In the genomic region with DNA sequence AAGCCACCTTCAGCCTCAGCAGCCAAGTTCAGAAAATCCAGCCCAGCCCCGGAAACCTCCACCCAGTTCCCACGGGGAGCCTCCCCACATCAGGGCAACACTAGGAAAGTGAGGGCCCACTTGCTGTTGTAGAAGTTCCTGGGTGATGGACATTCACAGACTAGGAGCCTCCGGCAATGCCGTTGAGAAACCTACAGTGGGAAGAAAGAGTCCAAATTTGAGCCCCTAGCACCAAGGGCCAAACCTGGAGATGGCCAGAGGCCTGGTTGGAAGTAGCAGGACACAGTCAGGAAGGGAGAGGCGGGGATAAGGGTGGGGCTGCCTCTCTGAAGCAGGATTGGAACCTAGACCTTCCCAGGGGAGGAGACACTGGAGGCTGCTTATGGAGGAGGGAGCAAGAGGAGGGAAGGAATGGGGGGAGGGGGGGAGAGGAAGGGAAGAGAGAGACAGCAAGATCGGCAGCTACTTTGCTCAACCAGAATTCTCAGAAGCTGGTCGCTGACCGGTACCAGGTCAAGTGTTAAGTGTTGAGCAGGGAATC, we compare ENCODE assay signal across 8 mouse cellular contexts. TPM values are rescaled to one million over a fixed set of nuclear protein-coding genes. Genes with fewer than 3 reads are reported as not detected.
DNase-seq lines count a peak whose midpoint lies in the region; ATAC-seq and TF ChIP-seq lines count a peak whose summit lies in the region.

No protein-coding gene starts in this region.

- H3K4me2 ChIP-seq in midbrain, embryonic 14.5 days (ENCODE audit: low read length): peak overlapping the region; percentile 81; the same call in 1 of the 2 replicates

- no peak for ATAC-seq in midbrain, embryonic 14.5 days (ENCODE audit: low FRiP score, low TSS enrichment)
- ATAC-seq in erythroblast, adult 5-6 weeks (replicated peaks; ENCODE audit: low FRiP score, poor library complexity, severe bottlenecking): no peak

- H3K27ac ChIP-seq in left cerebral cortex, adult 2 months: peak overlapping the region; percentile 82
- no peak overlapping the region for H3K27ac ChIP-seq in midbrain, embryonic 14.5 days (replicated peaks; ENCODE audit: low read depth, low read length)

- H3K4me3 ChIP-seq in left cerebral cortex, adult 2 months: peak overlapping the region; percentile 69
- no peak overlapping the region for H3K4me3 ChIP-seq in midbrain, embryonic 14.5 days (replicated peaks; ENCODE audit: low read depth, low read length)

- no peak for DNase-seq in left cerebral cortex, adult 2 months (ENCODE audit: extremely low spot score in 1 of 2, low spot score in 2 of 2)
- no peak for DNase-seq in left cerebral cortex, postnatal 14 days (ENCODE audit: low spot score in 2 of 2)
- DNase-seq in embryo, embryonic 9.5 days (ENCODE audit: extremely low spot score): peak; percentile 47
- peak; percentile 81 to 87 for DNase-seq in heart, postnatal 10 days
- DNase-seq in kidney, postnatal 25 days: peak; percentile 74 to 88
- no peak for DNase-seq in midbrain, embryonic 14.5 days
- DNase-seq in layer of hippocampus, postnatal 14 days (ENCODE audit: low spot score in 2 of 2): no peak

- no peaks in the 10 kb centered on the region for H3K27me3 ChIP-seq in midbrain, embryonic 14.5 days (ENCODE audit: control insufficient read depth, insufficient read depth, low read length)

- 46% methylated on average over 8 of the region's 8 CpGs for WGBS in midbrain, embryonic 14.5 days

- H3K9ac ChIP-seq in midbrain, embryonic 14.5 days (replicated peaks; ENCODE audit: low read length): no peak overlapping the region

- H3K4me1 ChIP-seq in midbrain, embryonic 14.5 days (ENCODE audit: control insufficient read depth, insufficient read depth, low read length): peaks cover 24% of the 10 kb centered on the region

- TF ChIP-seq CTCF in left cerebral cortex, adult 2 months (IDR thresholded peaks at IDR 0.05): no peak

- H3K36me3 ChIP-seq in midbrain, embryonic 14.5 days (ENCODE audit: control insufficient read depth, insufficient read depth, low read length): no peaks in the 10 kb centered on the region

- intact Hi-C loops in left cerebral cortex, adult 2 months (cut with DNase I): no loop called here
- intact Hi-C loops in left cerebral cortex, postnatal 14 days (cut with DNase I): loop anchor here (5.0 kb wide), 1 partner anchor 33 kb away; a partner anchor contains a TSS
- intact Hi-C loops in heart, postnatal 10 days (cut with DNase I): no loop called here

- no peaks in the 10 kb centered on the region for H3K9me3 ChIP-seq in midbrain, embryonic 14.5 days (ENCODE audit: control insufficient read depth, low read length)

RNA-seq across cellular contexts. Expression of a gene that starts 1.3 kb away (rescaled TPM):
- total RNA-seq in left cerebral cortex, adult 2 months (2021): 10 to 100 TPM; 11.8 to 12.2 TPM
- 10 to 100 TPM; 11.4 to 13.0 TPM for total RNA-seq in left cerebral cortex, postnatal 14 days (2021)
- 10 to 100 TPM; 71.6 to 75.7 TPM for total RNA-seq in heart, postnatal 10 days (2021)
- 9.7 and 13.2 TPM in 2 replicates for polyA plus RNA-seq in midbrain, embryonic 14.5 days (2014; fragmentation: Nextera tagmentation; extraction: Ambion mirVana)
- 7.5 and 10.8 TPM in 2 replicates for total RNA-seq in erythroblast, adult 5-6 weeks (2015; ENCODE audit: low replicate concordance)
- total RNA-seq in erythroblast, adult 5-6 weeks (2017; ENCODE audit: low replicate concordance): 0.60 TPM in 1 of 2 replicates, not detected in the other
- 10 to 100 TPM; 12.1 to 16.2 TPM for total RNA-seq in layer of hippocampus, postnatal 14 days (2021)

RNA-seq across cellular contexts. Expression of a gene that starts 2.9 kb away (rescaled TPM):
- total RNA-seq in left cerebral cortex, adult 2 months (2021): 100 to 1,000 TPM; 170 to 181 TPM
- total RNA-seq in left cerebral cortex, postnatal 14 days (2021): 100 to 1,000 TPM; 153 to 162 TPM
- 10 to 100 TPM; 68.5 to 70.1 TPM for total RNA-seq in heart, postnatal 10 days (2021)
- 60.6 and 61.2 TPM in 2 replicates for polyA plus RNA-seq in midbrain, embryonic 14.5 days (2014; fragmentation: Nextera tagmentation; extraction: Ambion mirVana)
- total RNA-seq in erythroblast, adult 5-6 weeks (2015; ENCODE audit: low replicate concordance): 7.9 and 10.7 TPM in 2 replicates
- 9.8 and 10.0 TPM in 2 replicates for total RNA-seq in erythroblast, adult 5-6 weeks (2017; ENCODE audit: low replicate concordance)
- total RNA-seq in layer of hippocampus, postnatal 14 days (2021): 100 to 1,000 TPM; 153 to 158 TPM

RNA-seq across cellular contexts. Expression of a gene that starts 20.6 kb away (rescaled TPM):
- 1 to 10 TPM; 3.0 to 3.8 TPM for total RNA-seq in left cerebral cortex, adult 2 months (2021)
- 1 to 10 TPM; 2.7 to 3.3 TPM for total RNA-seq in left cerebral cortex, postnatal 14 days (2021)
- 10 to 100 TPM; 14.5 to 15.9 TPM for total RNA-seq in heart, postnatal 10 days (2021)
- polyA plus RNA-seq in midbrain, embryonic 14.5 days (2014; fragmentation: Nextera tagmentation; extraction: Ambion mirVana): 11.8 and 15.4 TPM in 2 replicates
- 2.9 and 9.6 TPM in 2 replicates for total RNA-seq in erythroblast, adult 5-6 weeks (2015; ENCODE audit: low replicate concordance)
- 1.3 and 2.5 TPM in 2 replicates for total RNA-seq in erythroblast, adult 5-6 weeks (2017; ENCODE audit: low replicate concordance)
- total RNA-seq in layer of hippocampus, postnatal 14 days (2021): 1 to 10 TPM; 2.0 to 3.9 TPM

RNA-seq across cellular contexts. Expression of a gene that starts 21.7 kb away (rescaled TPM):
- total RNA-seq in left cerebral cortex, adult 2 months (2021): 10 to 100 TPM; 36.4 to 36.9 TPM
- total RNA-seq in left cerebral cortex, postnatal 14 days (2021): 10 to 100 TPM; 26.7 to 30.4 TPM
- 10 to 100 TPM; 34.1 to 47.9 TPM for total RNA-seq in heart, postnatal 10 days (2021)
- polyA plus RNA-seq in midbrain, embryonic 14.5 days (2014; fragmentation: Nextera tagmentation; extraction: Ambion mirVana): 46.7 and 54.0 TPM in 2 replicates
- total RNA-seq in erythroblast, adult 5-6 weeks (2015; ENCODE audit: low replicate concordance): 15.5 and 24.2 TPM in 2 replicates
- total RNA-seq in erythroblast, adult 5-6 weeks (2017; ENCODE audit: low replicate concordance): 17.0 and 34.1 TPM in 2 replicates
- total RNA-seq in layer of hippocampus, postnatal 14 days (2021): 10 to 100 TPM; 33.8 to 46.5 TPM

RNA-seq across cellular contexts. Expression of a gene that starts 32.7 kb away (rescaled TPM):
- total RNA-seq in left cerebral cortex, adult 2 months (2021): 100 to 1,000 TPM; 143 to 150 TPM
- total RNA-seq in left cerebral cortex, postnatal 14 days (2021): 100 to 1,000 TPM; 166 to 183 TPM
- 100 to 1,000 TPM; 198 to 216 TPM for total RNA-seq in heart, postnatal 10 days (2021)
- 236 and 281 TPM in 2 replicates for polyA plus RNA-seq in midbrain, embryonic 14.5 days (2014; fragmentation: Nextera tagmentation; extraction: Ambion mirVana)
- 21.7 and 73.4 TPM in 2 replicates for total RNA-seq in erythroblast, adult 5-6 weeks (2015; ENCODE audit: low replicate concordance)
- 9.2 and 30.6 TPM in 2 replicates for total RNA-seq in erythroblast, adult 5-6 weeks (2017; ENCODE audit: low replicate concordance)
- 100 to 1,000 TPM; 163 to 195 TPM for total RNA-seq in layer of hippocampus, postnatal 14 days (2021)

Comparison
In these comparisons a context has a peak if more than half of its experiments do, and no peak if none do; other contexts are left out.
1. DNase-seq: peak in embryo, embryonic 9.5 days (single experiment), heart, postnatal 10 days (2 of 2) and kidney, postnatal 25 days (2 of 2); none in left cerebral cortex, adult 2 months (0 of 2), left cerebral cortex, postnatal 14 days (0 of 2), midbrain, embryonic 14.5 days (single experiment) and layer of hippocampus, postnatal 14 days (0 of 2).
2. RNA of a gene that starts 1.3 kb away (total RNA-seq): 71.6 to 75.7 TPM in heart, postnatal 10 days; 12.1 to 16.2 TPM in layer of hippocampus, postnatal 14 days, 11.4 to 13.0 TPM in left cerebral cortex, postnatal 14 days, 11.8 to 12.2 TPM in left cerebral cortex, adult 2 months and 0.60 to 10.8 TPM in erythroblast, adult 5-6 weeks; every median in the first group is over 4 times any median in the second.
3. RNA of a gene that starts 2.9 kb away (total RNA-seq): 170 to 181 TPM in left cerebral cortex, adult 2 months, 153 to 162 TPM in left cerebral cortex, postnatal 14 days, 153 to 158 TPM in layer of hippocampus, postnatal 14 days and 68.5 to 70.1 TPM in heart, postnatal 10 days; 7.9 to 10.7 TPM in erythroblast, adult 5-6 weeks; every median in the first group is over 4 times any median in the second.